Mouse (Mus musculus) embryonic facial prominence, embryonic 13.5 days (tissue): ENCODE measurements around the gene Slc2a9. TPM values are rescaled to one million over a fixed set of nuclear protein-coding genes. Genes with fewer than 3 reads are reported as not detected.

Experiments
- ATAC-seq: fragments of 200-750 bp; cut with Nextera tagmentation; 2 replicates; pipeline ENCODE4 v1.8.0; 2017; ENCODE audit warnings: low read depth; ENCODE audit not compliant: insufficient number of reproducible peaks, insufficient read depth, low FRiP score, low TSS enrichment
- H3K27ac ChIP-seq: fragments of 300-500 bp; sonication (generic); 2 replicates; pipeline ENCODE4 v1.5.1; 2015; ENCODE audit warnings: moderate library complexity, mild to moderate bottlenecking, inconsistent platforms
- H3K27me3 ChIP-seq: fragments of 300-500 bp; sonication (generic); 2 replicates; pipeline ENCODE4 v1.6.1; 2015; ENCODE audit warnings: mild to moderate bottlenecking, inconsistent platforms
- H3K36me3 ChIP-seq: fragments of 300-500 bp; sonication (generic); 2 replicates; pipeline ENCODE4 v1.6.1; 2015; ENCODE audit warnings: mild to moderate bottlenecking, inconsistent platforms
- H3K4me1 ChIP-seq: fragments of 300-500 bp; sonication (generic); 2 replicates; pipeline ENCODE4 v1.6.1; 2015; ENCODE audit warnings: inconsistent platforms
- H3K4me2 ChIP-seq: fragments of 300-500 bp; sonication (generic); 2 replicates; pipeline ENCODE4 v1.6.1; 2015; ENCODE audit warnings: moderate library complexity, mild to moderate bottlenecking, inconsistent platforms
- H3K4me3 ChIP-seq: fragments of 300-500 bp; sonication (generic); 2 replicates; pipeline ENCODE4 v1.5.1; 2015; ENCODE audit warnings: mild to moderate bottlenecking, inconsistent platforms
- H3K9ac ChIP-seq: fragments of 300-500 bp; sonication (generic); 2 replicates; pipeline ENCODE4 v1.6.1; 2015; ENCODE audit warnings: mild to moderate bottlenecking, inconsistent platforms
- H3K9me3 ChIP-seq: fragments of 300-500 bp; sonication (generic); 2 replicates; pipeline ENCODE4 v1.6.1; 2016; ENCODE audit warnings: inconsistent platforms
- WGBS: fragments of 180-500 bp; shearing (Covaris S2); methylation state at CpG from one replicate; pipeline ENCODE4 v1.1.7; 2015; ENCODE audit warnings: mixed read lengths; 5-methylcytosine and 5-hydroxymethylcytosine counted together
- polyA plus RNA-seq: library from polyadenylated mRNA; unstranded; fragments of >200 nt; fragmentation: Nextera tagmentation; extraction: Ambion mirVana; gene quantifications from 2 replicates; pipeline ENCODE4 v1.2.1, GENCODE M21; 2015

Gene Slc2a9
- polyA plus RNA-seq, 1 experiment from 2014 or later: 0.72 TPM

DNA sequence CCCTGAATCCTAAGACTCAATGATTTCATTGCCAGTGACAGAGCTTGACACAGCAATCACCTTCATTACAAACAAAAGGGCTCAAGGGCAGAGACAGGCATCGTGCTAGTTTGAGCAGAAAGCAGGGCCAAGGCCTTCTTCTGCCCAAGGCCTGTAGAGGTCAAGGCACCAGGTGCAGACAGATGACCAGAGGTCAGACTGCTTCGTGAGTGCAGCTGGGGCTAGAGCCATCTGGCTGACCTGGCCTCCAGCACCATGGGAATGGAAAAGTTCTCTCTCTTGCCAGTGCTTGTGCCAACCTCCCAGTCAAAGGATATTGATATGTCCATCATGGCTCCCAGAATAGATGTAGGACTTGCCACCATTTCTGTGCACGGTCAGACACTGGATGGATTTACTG, 33.9 kb upstream of the Slc2a9 start:
- Histone ChIP-seq H3K36me3 (peaks cover 98% of the 10 kb centered on the region), H3K9ac (no peak overlapping the region), H3K4me1 (no peaks in the 10 kb centered on the region), H3K9me3 (no peaks in the 10 kb centered on the region), H3K27me3 (no peaks in the 10 kb centered on the region), H3K4me2 (no peak overlapping the region), H3K4me3 (no peak overlapping the region), H3K27ac (no peak overlapping the region)
- no peak for ATAC-seq
- WGBS: 86% methylated on average over 3 of the region's 3 CpGs

DNA sequence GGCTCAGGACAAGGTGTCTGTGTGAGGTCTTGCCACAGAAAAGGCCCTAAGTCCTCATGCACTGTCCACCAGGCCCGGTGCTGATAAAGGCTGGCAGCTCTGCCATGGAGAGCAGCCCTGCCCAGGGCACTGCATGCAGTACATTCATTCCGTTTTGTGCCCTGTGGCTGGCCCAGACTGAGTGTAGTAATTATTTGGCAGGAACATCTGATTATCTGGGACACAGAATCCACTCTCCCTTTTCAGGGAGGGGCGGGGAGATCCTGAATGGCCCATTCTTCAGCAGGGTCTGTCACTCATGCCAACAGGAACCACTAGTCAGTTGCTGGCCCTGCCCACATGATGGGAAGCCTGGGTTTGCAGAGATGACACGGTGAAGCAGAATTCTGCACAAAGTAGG, 29.1 kb upstream of the Slc2a9 start:
- Histone ChIP-seq H3K9ac (no peak overlapping the region), H3K4me2 (no peak overlapping the region), H3K36me3 (peaks cover 98% of the 10 kb centered on the region), H3K9me3 (no peaks in the 10 kb centered on the region), H3K4me1 (no peaks in the 10 kb centered on the region), H3K27me3 (no peaks in the 10 kb centered on the region), H3K4me3 (no peak overlapping the region), H3K27ac (no peak overlapping the region)
- WGBS: 80% methylated on average over 4 of the region's 4 CpGs
- no peak for ATAC-seq

DNA sequence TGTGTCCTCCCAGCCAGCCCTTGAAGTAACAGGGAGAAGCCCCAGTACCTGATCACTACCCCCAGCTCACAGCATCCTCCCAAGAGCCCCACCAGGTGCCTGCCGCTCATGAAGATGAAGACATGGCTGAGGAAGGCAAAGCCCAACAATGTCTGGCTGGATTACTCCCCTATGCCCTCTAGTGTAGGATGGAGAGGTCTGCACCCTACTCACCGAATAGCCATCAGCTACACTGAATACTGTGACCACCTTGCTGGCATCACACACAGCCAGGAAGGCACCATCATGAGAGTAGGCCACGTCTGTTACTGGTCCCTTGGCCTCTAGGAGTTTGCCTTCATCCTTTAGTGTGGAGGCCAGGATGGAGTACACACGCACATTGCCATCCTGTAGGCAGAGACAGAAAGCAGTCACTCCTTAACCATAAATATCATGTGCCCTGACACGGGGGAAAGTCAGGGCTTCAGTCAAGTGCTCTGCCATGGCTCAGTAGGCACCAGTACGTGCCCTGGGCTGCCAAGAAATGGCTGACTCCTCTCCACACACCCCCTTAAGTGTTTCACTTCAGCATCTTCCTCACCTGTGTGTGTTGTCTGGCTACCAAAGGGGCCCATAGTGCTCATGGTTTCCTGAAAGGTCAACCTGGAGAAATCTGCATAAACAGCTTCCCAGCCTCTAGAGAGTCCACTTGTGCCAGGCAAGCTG, 26.9 kb upstream of the Slc2a9 start:
- ATAC-seq: no peak
- H3K27ac ChIP-seq: no peak overlapping the region
- 80% methylated on average over 6 of the region's 6 CpGs for WGBS
- H3K9ac ChIP-seq: no peak overlapping the region
- H3K27me3 ChIP-seq: no peaks in the 10 kb centered on the region
- H3K36me3 ChIP-seq: peaks cover 91% of the 10 kb centered on the region
- no peak overlapping the region for H3K4me2 ChIP-seq
- no peaks in the 10 kb centered on the region for H3K9me3 ChIP-seq
- H3K4me1 ChIP-seq: no peaks in the 10 kb centered on the region
- H3K4me3 ChIP-seq: no peak overlapping the region

DNA sequence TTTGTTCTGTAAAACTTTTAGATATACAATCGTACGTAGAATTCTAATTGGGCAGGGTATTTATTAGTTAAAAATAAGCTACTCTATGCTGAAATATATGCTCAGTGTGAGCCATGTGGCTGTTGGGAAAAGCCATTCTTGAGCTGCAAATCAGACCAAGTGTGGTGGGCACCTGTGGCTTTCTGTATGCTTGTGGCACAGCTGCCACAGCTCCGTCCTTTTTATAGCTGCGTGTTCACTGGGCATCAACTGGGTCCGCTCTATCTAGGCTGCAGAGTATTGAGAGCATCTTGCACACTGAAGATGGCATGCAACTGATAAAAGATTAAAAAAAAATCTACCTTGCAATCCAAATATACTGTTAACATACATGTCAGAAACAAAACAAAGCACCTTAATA, 20.0 kb upstream of the Slc2a9 start:
- H3K9me3 ChIP-seq: no peaks in the 10 kb centered on the region
- no peaks in the 10 kb centered on the region for H3K27me3 ChIP-seq
- H3K4me3 ChIP-seq: no peak overlapping the region
- ATAC-seq: no peak
- H3K4me2 ChIP-seq: no peak overlapping the region
- H3K27ac ChIP-seq: no peak overlapping the region
- H3K9ac ChIP-seq: no peak overlapping the region
- 93% methylated on average over 5 of the region's 5 CpGs for WGBS
- no peaks in the 10 kb centered on the region for H3K4me1 ChIP-seq
- peaks cover 24% of the 10 kb centered on the region for H3K36me3 ChIP-seq

DNA sequence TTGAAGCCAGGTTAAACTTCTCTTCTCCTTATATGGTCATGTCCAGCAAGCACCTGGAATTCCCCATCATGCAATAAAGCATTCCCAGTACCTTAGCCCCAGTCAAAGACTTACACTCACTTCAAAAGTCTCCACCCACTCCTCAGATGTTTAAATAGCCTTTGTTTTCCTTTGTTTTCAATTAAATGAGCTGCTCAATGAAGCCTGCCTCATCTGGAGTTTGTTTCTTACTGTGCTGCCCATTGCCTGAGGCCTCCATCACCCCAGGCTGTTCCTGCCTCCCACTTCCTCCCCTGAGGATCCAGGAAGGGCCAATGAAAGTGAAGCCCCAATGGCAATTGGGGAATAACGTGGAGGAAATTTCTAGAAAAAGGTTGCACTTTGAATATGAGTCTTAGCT, 17.9 kb upstream of the Slc2a9 start:
- H3K36me3 ChIP-seq: peaks cover 3% of the 10 kb centered on the region; the same call in 1 of the 2 replicates
- H3K4me3 ChIP-seq: no peak overlapping the region

DNA sequence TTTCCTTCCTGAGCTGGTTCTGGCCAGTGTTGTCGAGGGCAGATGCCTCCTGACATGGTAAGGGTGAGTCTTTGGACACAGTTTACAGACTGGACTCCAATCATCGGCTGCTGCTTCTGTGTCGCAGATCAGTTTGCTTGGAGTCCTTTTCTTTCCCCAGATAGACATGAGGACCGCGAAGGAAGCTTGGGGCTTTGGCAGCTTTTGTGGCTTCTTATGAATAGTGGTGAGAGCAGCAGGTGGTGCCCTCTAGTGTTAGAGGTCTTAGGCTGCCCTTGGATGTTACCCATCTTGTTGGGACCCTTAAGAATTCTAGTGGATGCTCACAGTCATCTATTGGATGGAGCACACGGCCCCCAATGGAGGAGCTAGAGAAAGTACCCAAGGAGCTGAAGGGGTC, 13.3 kb upstream of the Slc2a9 start:
- no peak for ATAC-seq
- no peaks in the 10 kb centered on the region for H3K27me3 ChIP-seq
- H3K4me1 ChIP-seq: no peaks in the 10 kb centered on the region
- 63% methylated on average over 6 of the region's 6 CpGs for WGBS
- H3K4me3 ChIP-seq: no peak overlapping the region
- no peak overlapping the region for H3K4me2 ChIP-seq
- no peaks in the 10 kb centered on the region for H3K36me3 ChIP-seq
- no peak overlapping the region for H3K27ac ChIP-seq
- no peak overlapping the region for H3K9ac ChIP-seq
- no peaks in the 10 kb centered on the region for H3K9me3 ChIP-seq

More for the DNA sequence above, 17.9 kb upstream of the Slc2a9 start:
- no peak overlapping the region for H3K27ac ChIP-seq
- H3K9me3 ChIP-seq: no peaks in the 10 kb centered on the region
- no peak overlapping the region for H3K9ac ChIP-seq
- no peak overlapping the region for H3K4me2 ChIP-seq
- no peaks in the 10 kb centered on the region for H3K27me3 ChIP-seq
- H3K4me1 ChIP-seq: no peaks in the 10 kb centered on the region
- no peak for ATAC-seq
- WGBS: 34% methylated on average over 1 of the region's 1 CpGs

DNA sequence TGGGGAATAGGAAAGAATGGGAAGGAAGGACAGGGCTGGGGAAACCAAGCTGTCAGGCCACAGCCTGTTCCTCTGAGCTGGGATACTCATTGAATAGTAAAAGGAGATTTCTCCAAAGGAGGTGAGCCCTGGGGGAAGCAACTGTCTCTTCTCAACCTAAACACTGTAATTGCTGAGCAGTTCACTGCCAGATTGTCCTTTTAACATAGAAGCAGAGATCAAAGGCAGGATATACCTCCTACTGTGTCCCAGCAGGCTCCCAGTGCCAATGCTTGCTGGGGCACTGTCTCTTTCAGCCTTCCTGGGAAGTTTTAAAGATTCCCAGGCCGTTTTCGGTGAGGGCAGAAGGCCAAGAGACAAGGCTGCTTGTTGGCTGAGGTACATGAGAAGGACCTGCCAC, 10.0 kb upstream of the Slc2a9 start:
- H3K36me3 ChIP-seq: no peaks in the 10 kb centered on the region
- WGBS: 11% methylated on average over 2 of the region's 2 CpGs
- H3K4me3 ChIP-seq: no peak overlapping the region
- no peak overlapping the region for H3K27ac ChIP-seq
- H3K4me1 ChIP-seq: no peaks in the 10 kb centered on the region
- no peak for ATAC-seq
- no peak overlapping the region for H3K9ac ChIP-seq
- no peak overlapping the region for H3K4me2 ChIP-seq
- no peaks in the 10 kb centered on the region for H3K9me3 ChIP-seq
- no peaks in the 10 kb centered on the region for H3K27me3 ChIP-seq

DNA sequence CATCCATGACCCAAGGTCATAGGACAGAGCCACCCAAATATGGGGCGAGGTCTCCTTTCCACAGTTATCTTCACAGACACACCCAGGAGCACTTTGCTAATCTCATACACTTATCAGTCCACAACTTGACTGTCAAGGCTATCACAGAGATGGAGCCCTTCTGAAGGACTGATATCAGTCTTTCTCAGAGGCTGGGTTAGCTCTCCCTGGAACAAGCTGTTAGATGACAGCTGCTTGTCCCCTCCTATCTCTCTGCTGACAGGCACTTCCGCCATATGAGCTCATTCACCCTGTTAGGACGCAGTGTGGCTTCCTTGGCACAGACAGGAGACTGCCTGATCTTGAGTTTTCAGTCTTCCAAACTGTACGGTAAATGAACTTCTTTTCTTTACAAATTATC, 6.6 kb upstream of the Slc2a9 start:
- Histone ChIP-seq H3K4me1 (0 out of 2 replicates have a peak, but pooled peaks cover 4% of the 10 kb centered on the region), H3K4me3 (no peak overlapping the region), H3K9ac (no peak overlapping the region), H3K27me3 (no peaks in the 10 kb centered on the region), H3K9me3 (no peaks in the 10 kb centered on the region), H3K27ac (no peak overlapping the region), H3K4me2 (no peak overlapping the region), H3K36me3 (no peaks in the 10 kb centered on the region)
- WGBS: 91% methylated on average over 4 of the region's 4 CpGs
- ATAC-seq: no peak

DNA sequence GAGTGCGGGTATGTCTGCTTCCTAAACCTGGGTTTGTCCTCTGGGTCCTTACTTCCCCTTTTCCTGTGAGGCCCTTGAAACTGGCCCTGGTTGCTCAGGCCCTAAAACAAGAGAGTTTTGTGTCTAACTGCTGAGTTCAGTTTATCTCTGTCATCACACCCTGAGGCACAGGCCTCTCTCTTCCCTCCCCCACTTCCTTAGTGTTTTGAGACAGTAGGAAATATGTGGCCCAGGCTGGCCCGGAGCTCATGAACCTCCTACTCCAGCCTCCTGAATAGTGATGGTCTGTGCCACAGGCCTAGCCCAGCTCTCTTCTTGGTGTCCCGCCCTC, 2.5 kb upstream of the Slc2a9 start:
- Histone ChIP-seq H3K27ac (no peak overlapping the region), H3K9ac (no peak overlapping the region), H3K4me1 (0 out of 2 replicates have a peak, but pooled peaks cover 7% of the 10 kb centered on the region), H3K4me2 (no peak overlapping the region), H3K4me3 (no peak overlapping the region), H3K9me3 (no peaks in the 10 kb centered on the region), H3K27me3 (no peaks in the 10 kb centered on the region), H3K36me3 (no peaks in the 10 kb centered on the region)
- 43% methylated on average over 3 of the region's 3 CpGs for WGBS
- ATAC-seq: no peak

DNA sequence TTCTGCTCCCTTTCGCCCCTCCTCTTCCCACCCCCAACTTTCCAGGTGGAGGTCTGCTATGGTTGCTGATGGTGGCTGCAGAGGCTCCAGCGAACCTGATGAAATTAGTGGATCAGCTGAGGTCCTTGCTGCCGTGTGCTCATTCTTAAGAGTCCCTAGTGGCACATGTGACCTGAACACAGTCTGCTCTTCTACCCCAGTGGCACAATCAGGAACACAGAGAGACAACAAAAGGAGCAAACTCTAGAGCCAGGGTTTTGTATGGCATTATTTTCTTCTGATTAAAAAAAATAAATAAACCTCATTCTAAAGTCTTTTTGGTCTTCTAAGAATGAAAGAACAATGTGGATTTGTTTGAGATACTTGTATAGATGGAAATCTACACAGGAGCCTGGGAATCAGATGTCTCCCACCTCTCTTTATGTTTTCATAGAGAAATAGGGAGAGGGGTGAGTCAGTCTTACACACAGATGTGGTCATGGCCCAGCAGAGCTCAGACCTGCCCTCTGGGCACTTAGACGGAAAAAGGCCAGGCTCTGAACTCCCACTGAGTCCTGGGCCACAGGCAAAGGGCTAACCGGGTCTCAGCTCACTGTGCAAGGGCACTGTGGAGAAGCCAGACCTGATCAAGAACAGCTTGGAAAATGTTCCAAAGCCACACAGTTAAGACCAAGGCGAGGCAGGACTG, 1.9 kb upstream of the Slc2a9 start:
- Histone ChIP-seq H3K27me3 (no peaks in the 10 kb centered on the region), H3K4me3 (no peak overlapping the region), H3K9ac (no peak overlapping the region), H3K36me3 (no peaks in the 10 kb centered on the region), H3K4me1 (0 out of 2 replicates have a peak, but pooled peaks cover 7% of the 10 kb centered on the region), H3K9me3 (no peaks in the 10 kb centered on the region), H3K27ac (no peak overlapping the region), H3K4me2 (no peak overlapping the region)
- ATAC-seq: no peak
- 44% methylated on average over 6 of the region's 6 CpGs for WGBS

DNA sequence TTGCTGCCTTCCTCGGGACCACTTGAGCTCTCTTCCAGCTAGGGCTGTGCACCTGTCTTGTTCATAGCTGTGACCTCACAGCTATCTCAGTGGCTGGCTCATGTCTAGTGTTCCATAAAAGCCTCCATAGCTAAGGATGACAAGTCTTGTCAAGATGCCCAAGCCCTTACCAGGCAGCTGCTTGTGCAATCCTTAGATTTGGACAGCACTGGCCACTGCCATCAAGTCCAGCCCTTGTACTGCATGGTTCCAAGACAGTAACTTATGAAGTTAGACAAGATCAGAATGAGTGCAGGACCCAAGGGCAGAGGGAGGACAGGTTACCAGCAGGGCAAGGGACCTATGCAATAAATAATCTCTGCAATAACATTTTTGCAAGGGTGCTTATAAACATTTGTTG, 1.2 kb upstream of the Slc2a9 start:
- ATAC-seq: no peak
- Histone ChIP-seq H3K36me3 (no peaks in the 10 kb centered on the region), H3K27me3 (no peaks in the 10 kb centered on the region), H3K4me2 (no peak overlapping the region), H3K27ac (no peak overlapping the region), H3K4me3 (no peak overlapping the region), H3K4me1 (0 out of 2 replicates have a peak, but pooled peaks cover 7% of the 10 kb centered on the region), H3K9me3 (no peaks in the 10 kb centered on the region), H3K9ac (no peak overlapping the region)
- WGBS: 82% methylated on average over 1 of the region's 1 CpGs

DNA sequence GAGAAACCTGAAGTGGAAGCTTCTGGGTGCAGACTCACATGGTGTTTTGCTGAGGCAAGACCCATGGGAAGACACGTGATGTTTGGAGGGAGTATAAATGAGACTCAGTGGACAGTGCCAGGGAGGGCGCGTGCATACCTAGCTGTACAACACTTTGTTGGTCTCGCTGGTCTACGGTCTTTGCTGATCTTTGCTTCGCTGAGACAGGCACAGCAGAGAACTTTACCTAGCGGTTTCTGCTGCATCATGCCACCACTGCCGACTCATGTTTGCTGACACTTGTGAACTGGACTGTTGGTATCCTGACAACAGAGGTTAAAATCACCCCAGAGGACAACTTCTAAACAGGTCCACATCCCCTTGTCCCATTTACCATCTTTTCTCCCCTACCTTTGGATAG, 2.9 kb downstream of the Slc2a9 start:
- Histone ChIP-seq H3K9me3 (no peaks in the 10 kb centered on the region), H3K9ac (no peak overlapping the region), H3K4me3 (no peak overlapping the region), H3K27me3 (no peaks in the 10 kb centered on the region), H3K4me2 (no peak overlapping the region), H3K36me3 (no peaks in the 10 kb centered on the region), H3K27ac (no peak overlapping the region), H3K4me1 (0 out of 2 replicates have a peak, but pooled peaks cover 5% of the 10 kb centered on the region)
- ATAC-seq: no peak
- 92% methylated on average over 8 of the region's 8 CpGs for WGBS
